Mouse (Mus musculus) testis, adult 2 months (tissue): ENCODE results near the gene Cd24a.

Source experiments
- CTCF ChIP-seq: fragments of 200-500 bp; IDR thresholded peaks from 2 replicates; pipeline ENCODE4 v1.5.1; 2012; ENCODE audit warnings: low read depth, mild to moderate bottlenecking, inconsistent platforms, low read length, moderate library complexity; ENCODE audit not compliant: control insufficient read depth, insufficient read depth, insufficient replicate concordance
- POLR2A ChIP-seq: fragments of 200-500 bp; IDR thresholded peaks from 2 replicates; pipeline ENCODE4 v1.6.1; 2012; ENCODE audit warnings: low read depth, mild to moderate bottlenecking, inconsistent platforms, low read length, moderate library complexity; ENCODE audit not compliant: control insufficient read depth

DNA sequence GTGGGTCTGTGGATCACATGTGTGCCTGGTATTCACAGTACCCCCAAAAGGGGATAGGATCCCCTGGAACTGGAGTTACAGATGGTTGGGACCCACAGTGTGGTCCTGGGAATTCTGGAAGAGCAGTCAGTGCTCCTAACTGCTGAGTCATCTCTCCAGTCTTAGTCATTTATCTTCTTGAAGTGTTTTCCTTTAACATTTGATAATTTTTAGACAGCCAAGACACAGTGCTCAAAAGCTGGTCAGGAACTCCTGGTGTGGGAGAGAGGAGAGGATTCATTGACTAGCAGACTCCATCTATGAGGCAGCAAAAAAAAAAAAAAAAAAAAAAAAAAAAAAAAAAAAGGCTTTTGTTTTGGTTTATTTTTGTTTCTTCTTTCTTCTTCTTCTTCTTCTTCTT is 33.0 kb downstream of the Cd24a start:
- no peak for TF ChIP-seq CTCF
- TF ChIP-seq POLR2A, result no peak
